Mouse (Mus musculus) embryonic facial prominence, embryonic 11.5 days (tissue): ENCODE results near the gene E2f4. TPM values are rescaled to one million over a fixed set of nuclear protein-coding genes. Genes with fewer than 3 reads are reported as not detected.
"Not testable (repeated sequence)": the region's sequence is repeated elsewhere in the genome, so short reads cannot be mapped to it uniquely, and the experiment has no call there.

Source experiments
- ATAC-seq: fragments of 200-750 bp; cut with Nextera tagmentation; replicated peaks from 2 replicates; pipeline ENCODE4 v1.8.0; 2017; ENCODE audit warnings: low read depth; ENCODE audit not compliant: insufficient number of reproducible peaks, low FRiP score, low TSS enrichment
- DNase-seq: peaks from one replicate; pipeline ENCODE4 v3.0.0-alpha.2; 2015; ENCODE audit warnings: low spot score
- H3K27ac ChIP-seq: fragments of 300-500 bp; sonication (generic); replicated peaks from 2 replicates; pipeline ENCODE4 v1.5.1; 2014; ENCODE audit warnings: mild to moderate bottlenecking, low read depth, low read length, control low read depth
- H3K27me3 ChIP-seq: fragments of 300-500 bp; sonication (generic); 2 replicates; pipeline ENCODE4 v1.6.1; 2014; ENCODE audit warnings: mild to moderate bottlenecking, low read length, moderate library complexity, mixed read lengths; ENCODE audit not compliant: control insufficient read depth, insufficient read depth
- H3K36me3 ChIP-seq: fragments of 300-500 bp; sonication (generic); replicated peaks from 2 replicates; pipeline ENCODE4 v1.6.1; 2014; ENCODE audit warnings: low read depth, mild to moderate bottlenecking, low read length, moderate library complexity, mixed read lengths; ENCODE audit not compliant: control insufficient read depth, insufficient read depth
- H3K4me1 ChIP-seq: fragments of 300-500 bp; sonication (generic); 2 replicates; pipeline ENCODE4 v1.6.1; 2014; ENCODE audit warnings: low read length, mixed read lengths; ENCODE audit not compliant: control insufficient read depth, insufficient read depth
- H3K4me2 ChIP-seq: fragments of 300-500 bp; sonication (generic); 2 replicates; pipeline ENCODE4 v1.6.1; 2014; ENCODE audit warnings: low read depth, mild to moderate bottlenecking, control low read depth, low read length, moderate library complexity
- H3K4me3 ChIP-seq: fragments of 300-500 bp; sonication (generic); 2 replicates; pipeline ENCODE4 v1.5.1; 2014; ENCODE audit warnings: low read depth, low read length, control low read depth
- H3K9ac ChIP-seq: fragments of 300-500 bp; sonication (generic); replicated peaks from 2 replicates; pipeline ENCODE4 v1.6.1; 2014; ENCODE audit warnings: mild to moderate bottlenecking, control low read depth, low read length
- H3K9me3 ChIP-seq: fragments of 300-500 bp; sonication (generic); replicated peaks from 2 replicates; pipeline ENCODE4 v1.6.1; 2016; ENCODE audit warnings: mild to moderate bottlenecking, low read length, inconsistent platforms, mixed read lengths; ENCODE audit not compliant: control insufficient read depth
- WGBS: fragments of 180-500 bp; shearing (Covaris S2); extraction: QIAGEN DNeasy Blood & Tissue Kit; methylation state at CpG from one replicate; pipeline ENCODE4 v1.1.7; 2014; 5-methylcytosine and 5-hydroxymethylcytosine counted together
- polyA plus RNA-seq: library from polyadenylated mRNA; unstranded; fragments of >200 nt; fragmentation: Nextera tagmentation; extraction: Ambion mirVana; gene quantifications from 2 replicates; pipeline ENCODE4 v1.2.1, GENCODE M21; 2014

The E2f4 gene
- polyA plus RNA-seq, 1 experiment from 2014 or later = 103 TPM

DNA sequence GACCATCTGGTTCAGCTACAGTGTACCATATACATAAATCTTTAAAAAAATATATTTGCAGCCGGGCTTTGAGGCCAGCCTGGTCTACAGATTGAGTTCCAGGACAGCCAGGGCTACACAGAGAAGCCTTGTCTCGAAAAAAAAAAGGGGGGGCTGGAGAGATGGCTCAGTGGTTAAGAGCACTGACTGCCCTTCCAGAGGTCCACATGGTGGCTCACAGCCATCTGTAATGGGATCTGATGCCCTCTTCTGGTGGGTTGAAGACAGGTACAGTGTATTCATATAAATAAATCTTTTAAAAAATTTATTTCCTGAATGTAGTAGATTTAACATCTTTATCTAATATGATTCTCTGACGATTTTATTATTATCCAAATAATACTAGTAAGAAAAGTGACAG lies 5.7 kb upstream of the E2f4 start:
- not testable (repeated sequence) for ATAC-seq, DNase-seq, H3K9me3 ChIP-seq, H3K4me2 ChIP-seq, H3K36me3 ChIP-seq, H3K4me1 ChIP-seq, H3K9ac ChIP-seq, H3K27ac ChIP-seq, H3K4me3 ChIP-seq
- peaks cover 12% of the 10 kb centered on the region for H3K27me3 ChIP-seq
- WGBS = 80% methylated on average over 3 of the region's 3 CpGs

GRCm38 (mm10) chr8:105292471-105292870 lies 5.0 kb upstream of the E2f4 start:
- Histone ChIP-seq H3K27ac (no peak overlapping the region), H3K9ac (no peak overlapping the region), H3K9me3 (no peaks in the 10 kb centered on the region), H3K4me1 (peaks cover 5% of the 10 kb centered on the region; the same call in 1 of the 2 replicates), H3K4me2 (no peak overlapping the region), H3K27me3 (peaks cover 12% of the 10 kb centered on the region), H3K4me3 (no peak overlapping the region), H3K36me3 (no peaks in the 10 kb centered on the region)
- ATAC-seq (no peak), DNase-seq (no peak)
- WGBS = 78% methylated on average over 7 of the region's 7 CpGs

DNA sequence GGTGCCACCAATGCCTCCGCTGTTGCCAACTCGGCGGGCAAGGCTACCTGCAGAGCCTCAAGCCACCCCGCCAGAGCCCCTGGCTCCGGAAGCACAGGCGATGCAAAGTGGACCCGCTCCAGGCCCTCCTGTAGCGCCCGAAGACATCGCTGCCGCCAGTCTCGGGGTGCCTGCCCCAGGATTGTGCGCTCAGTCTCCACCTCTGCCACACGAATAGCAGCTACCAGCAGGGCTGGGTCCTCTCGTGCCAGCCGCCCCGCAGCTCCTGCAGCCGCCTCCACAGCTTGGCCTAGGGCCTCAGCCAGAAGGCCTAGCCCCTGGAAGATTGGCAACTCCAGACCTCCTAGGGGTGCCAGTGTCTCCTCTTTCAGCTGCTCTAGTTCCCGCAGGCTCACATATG lies 4.1 kb upstream of the E2f4 start:
- H3K4me3 ChIP-seq = no peak overlapping the region
- no peaks in the 10 kb centered on the region for H3K9me3 ChIP-seq
- H3K27ac ChIP-seq = no peak overlapping the region
- WGBS = 65% methylated on average over 19 of the region's 19 CpGs
- H3K4me1 ChIP-seq = peaks cover 5% of the 10 kb centered on the region; the same call in 1 of the 2 replicates
- DNase-seq (no peak), ATAC-seq (no peak)
- peaks cover 12% of the 10 kb centered on the region for H3K27me3 ChIP-seq
- H3K36me3 ChIP-seq = no peaks in the 10 kb centered on the region
- H3K9ac ChIP-seq = no peak overlapping the region
- H3K4me2 ChIP-seq = no peak overlapping the region

DNA sequence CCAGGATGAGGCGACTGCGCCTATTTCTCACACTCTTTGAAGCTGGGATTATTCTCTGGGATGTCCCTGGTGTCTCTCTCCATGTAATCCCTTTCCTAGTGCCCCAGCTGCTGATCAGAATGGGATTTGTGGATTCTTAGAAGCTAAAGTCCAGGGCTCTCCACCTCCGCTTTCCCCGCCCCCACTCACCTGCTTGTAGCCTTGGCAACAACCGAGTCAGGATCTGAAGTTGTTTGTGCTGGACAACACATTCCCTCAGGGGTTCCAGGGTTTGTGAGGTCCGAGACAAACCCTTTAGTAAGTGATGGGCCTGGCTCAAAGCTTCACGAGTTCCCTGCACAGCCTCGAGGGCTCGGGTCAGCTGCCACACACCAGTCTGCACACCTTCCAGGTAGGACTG lies 2.7 kb upstream of the E2f4 start:
- DNase-seq (no peak), ATAC-seq (no peak)
- Histone ChIP-seq H3K27me3 (peaks cover 11% of the 10 kb centered on the region), H3K36me3 (no peaks in the 10 kb centered on the region), H3K4me1 (peaks cover 9% of the 10 kb centered on the region), H3K27ac (no peak overlapping the region), H3K9me3 (no peaks in the 10 kb centered on the region), H3K4me2 (no peak overlapping the region), H3K9ac (no peak overlapping the region), H3K4me3 (no peak overlapping the region)
- WGBS = 56% methylated on average over 9 of the region's 9 CpGs

DNA sequence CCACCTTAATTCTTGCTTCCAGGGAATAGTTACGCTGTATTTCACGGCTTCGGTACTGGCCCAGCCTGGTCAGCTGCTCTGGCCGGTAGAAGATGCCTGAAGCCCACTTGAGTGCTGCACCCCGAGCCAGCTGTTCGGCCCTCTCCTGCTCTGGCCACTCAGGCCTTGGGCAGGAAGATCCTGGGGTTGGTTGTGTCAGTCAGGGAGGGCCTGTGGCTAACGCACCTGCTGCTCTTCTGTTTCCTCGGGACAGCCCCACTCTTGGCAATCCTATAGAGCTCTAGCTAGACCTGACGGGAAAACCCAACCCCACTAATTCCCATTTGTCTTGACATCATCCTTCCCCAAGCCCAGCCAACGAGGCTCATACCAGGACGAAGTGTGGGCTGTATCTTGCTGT lies 2.2 kb upstream of the E2f4 start:
- H3K4me2 ChIP-seq = no peak overlapping the region
- peaks cover 5% of the 10 kb centered on the region for H3K4me1 ChIP-seq
- DNase-seq (no peak), ATAC-seq (no peak)
- H3K9me3 ChIP-seq = no peaks in the 10 kb centered on the region
- H3K9ac ChIP-seq = no peak overlapping the region
- H3K4me3 ChIP-seq = no peak overlapping the region
- H3K27me3 ChIP-seq = peaks cover 6% of the 10 kb centered on the region
- H3K36me3 ChIP-seq = no peaks in the 10 kb centered on the region; the same call in 1 of the 2 replicates
- WGBS = 68% methylated on average over 11 of the region's 11 CpGs
- H3K27ac ChIP-seq = no peak overlapping the region

- H3K27ac ChIP-seq = no peak within 1 kb of the TSS; the same call in 1 of the 2 replicates
- no peaks in the 10 kb centered on the region; the same call in 1 of the 2 replicates for H3K36me3 ChIP-seq
- DNase-seq (no peak), ATAC-seq (no peak)
- H3K4me2 ChIP-seq = peak within 1 kb of the TSS; percentile 86; the same call in 1 of the 2 replicates
- no peaks in the 10 kb centered on the region for H3K9me3 ChIP-seq
- H3K4me3 ChIP-seq = no peak within 1 kb of the TSS
- peak within 1 kb of the TSS; percentile 92 for H3K9ac ChIP-seq
- 63% methylated on average over 11 of the region's 11 CpGs for WGBS
- H3K4me1 ChIP-seq = peaks cover 5% of the 10 kb centered on the region
- H3K27me3 ChIP-seq = no peaks in the 10 kb centered on the region
Measured at GRCm38 (mm10) chr8:105295895-105296573, 1.4 kb upstream of the E2f4 start, which contains the start of gene Exoc3l. Gene Exoc3l (minus strand): TSS chr8:105296101.

GRCm38 (mm10) chr8:105298351-105299252 lies 1.1 kb downstream of the E2f4 start:
- WGBS = 61% methylated on average over 18 of the region's 18 CpGs
- Histone ChIP-seq H3K4me2 (peak overlapping the region; percentile 86), H3K27me3 (no peaks in the 10 kb centered on the region), H3K27ac (no peak overlapping the region), H3K4me1 (peaks cover 5% of the 10 kb centered on the region), H3K9ac (peak overlapping the region; percentile 92), H3K36me3 (peaks cover 7% of the 10 kb centered on the region; the same call in 1 of the 2 replicates), H3K9me3 (no peaks in the 10 kb centered on the region), H3K4me3 (peak overlapping the region; percentile 98)
- no peak for DNase-seq
- no peak for ATAC-seq

DNA sequence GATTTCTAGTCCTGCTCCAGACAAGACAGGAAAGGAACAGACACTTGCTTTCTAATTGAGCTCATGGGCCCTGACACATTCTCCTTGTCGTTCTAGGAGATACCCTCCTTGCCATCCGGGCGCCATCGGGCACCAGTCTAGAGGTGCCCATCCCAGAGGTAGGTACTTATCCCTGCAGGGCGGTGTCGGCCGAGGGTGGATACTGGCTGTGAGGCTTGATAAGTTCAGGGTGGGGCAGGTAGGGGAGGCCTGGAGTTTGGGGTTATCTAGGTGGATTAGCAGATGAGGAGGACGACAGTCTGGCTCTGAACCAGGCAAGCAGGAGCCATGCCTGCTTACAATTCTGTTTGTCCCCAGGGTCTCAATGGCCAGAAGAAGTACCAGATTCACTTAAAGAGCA lies 2.5 kb downstream of the E2f4 start:
- peaks cover 5% of the 10 kb centered on the region for H3K4me1 ChIP-seq
- no peak overlapping the region for H3K27ac ChIP-seq
- no peaks in the 10 kb centered on the region for H3K27me3 ChIP-seq
- no peak overlapping the region for H3K9ac ChIP-seq
- H3K4me3 ChIP-seq = no peak overlapping the region
- WGBS = 95% methylated on average over 8 of the region's 8 CpGs
- H3K9me3 ChIP-seq = no peaks in the 10 kb centered on the region
- DNase-seq (no peak), ATAC-seq (no peak)
- peaks cover 7% of the 10 kb centered on the region; the same call in 1 of the 2 replicates for H3K36me3 ChIP-seq
- H3K4me2 ChIP-seq = no peak overlapping the region
